Mouse (Mus musculus) splenic B cell, adult 2 months (primary cell): ENCODE measurements around the gene Zfp263.

Experiments
- DNase-seq: peaks from one replicate; pipeline ENCODE4 v3.0.0-alpha.2; 2011; ENCODE audit warnings: low read depth, low spot score
- H3K27me3 ChIP-seq: 2 replicates; pipeline ENCODE4 v1.6.1; 2012; ENCODE audit warnings: mild to moderate bottlenecking, low read length, moderate library complexity, mixed read lengths; ENCODE audit not compliant: control insufficient read depth, poor library complexity, insufficient read depth, severe bottlenecking
- H3K36me3 ChIP-seq: 2 replicates; pipeline ENCODE4 v1.6.1; 2012; ENCODE audit warnings: mild to moderate bottlenecking, low read length, moderate library complexity, mixed read lengths; ENCODE audit not compliant: control insufficient read depth, poor library complexity, insufficient read depth, severe bottlenecking

The Zfp263 gene

GRCm38 (mm10) chr16:3743503-3744185 is at the start of gene Zfp263:
Gene Zfp263 (plus strand): TSS chr16:3744093.
- peak; percentile 99 for DNase-seq

GRCm38 (mm10) chr16:3699281-3699680 is 44.6 kb upstream of the Zfp263 start:
- no peaks in the 10 kb centered on the region for H3K27me3 ChIP-seq
- DNase-seq = peak; percentile 65
- no peaks in the 10 kb centered on the region for H3K36me3 ChIP-seq

More at GRCm38 (mm10) chr16:3743503-3744185, at the start of gene Zfp263:
- Histone ChIP-seq H3K36me3 (peaks cover 11% of the 10 kb centered on the region), H3K27me3 (no peaks in the 10 kb centered on the region)

GRCm38 (mm10) chr16:3700893-3701292 is 43.0 kb upstream of the Zfp263 start:
- Histone ChIP-seq H3K27me3 (no peaks in the 10 kb centered on the region), H3K36me3 (no peaks in the 10 kb centered on the region)
- DNase-seq = no peak

GRCm38 (mm10) chr16:3706680-3707079 is 37.2 kb upstream of the Zfp263 start:
- no peak for DNase-seq
- no peaks in the 10 kb centered on the region for H3K36me3 ChIP-seq
- H3K27me3 ChIP-seq = no peaks in the 10 kb centered on the region

- H3K36me3 ChIP-seq = no peaks in the 10 kb centered on the region
- peak; percentile 7 for DNase-seq
- H3K27me3 ChIP-seq = no peaks in the 10 kb centered on the region
Measured at GRCm38 (mm10) chr16:3714731-3715130, 29.2 kb upstream of the Zfp263 start.

GRCm38 (mm10) chr16:3717980-3718379 is 25.9 kb upstream of the Zfp263 start, which contains the start of gene Mefv:
Gene Mefv (minus strand): TSS chr16:3718097.
- Histone ChIP-seq H3K36me3 (no peaks in the 10 kb centered on the region), H3K27me3 (no peaks in the 10 kb centered on the region)
- DNase-seq = no peak

GRCm38 (mm10) chr16:3723231-3723630 is 20.7 kb upstream of the Zfp263 start:
- no peaks in the 10 kb centered on the region for H3K36me3 ChIP-seq
- no peaks in the 10 kb centered on the region for H3K27me3 ChIP-seq
- peak; percentile 13 for DNase-seq

- Histone ChIP-seq H3K27me3 (no peaks in the 10 kb centered on the region), H3K36me3 (no peaks in the 10 kb centered on the region)
- DNase-seq = no peak
Measured at GRCm38 (mm10) chr16:3727980-3728720, 15.7 kb upstream of the Zfp263 start.

- DNase-seq = peak; percentile 21
- no peaks in the 10 kb centered on the region for H3K36me3 ChIP-seq
- no peaks in the 10 kb centered on the region for H3K27me3 ChIP-seq
Measured at GRCm38 (mm10) chr16:3732612-3733011, 11.3 kb upstream of the Zfp263 start.

- Histone ChIP-seq H3K27me3 (no peaks in the 10 kb centered on the region), H3K36me3 (no peaks in the 10 kb centered on the region)
- no peak for DNase-seq
Measured at GRCm38 (mm10) chr16:3733198-3733732, 10.6 kb upstream of the Zfp263 start.

GRCm38 (mm10) chr16:3742466-3742865 is 1.4 kb upstream of the Zfp263 start:
- 0 out of 2 replicates have a peak, but pooled peaks cover 4% of the 10 kb centered on the region for H3K36me3 ChIP-seq
- DNase-seq = no peak

GRCm38 (mm10) chr16:3744186-3744700 is 350 bp downstream of the Zfp263 start:
- no peaks in the 10 kb centered on the region for H3K27me3 ChIP-seq
- H3K36me3 ChIP-seq = peaks cover 17% of the 10 kb centered on the region
- DNase-seq = no peak

More at GRCm38 (mm10) chr16:3742466-3742865, 1.4 kb upstream of the Zfp263 start:
- no peaks in the 10 kb centered on the region for H3K27me3 ChIP-seq

GRCm38 (mm10) chr16:3745656-3746055 is 1.8 kb downstream of the Zfp263 start:
- Histone ChIP-seq H3K27me3 (no peaks in the 10 kb centered on the region), H3K36me3 (peaks cover 27% of the 10 kb centered on the region)
- DNase-seq = no peak

GRCm38 (mm10) chr16:3748976-3749375 is 5.1 kb downstream of the Zfp263 start:
- H3K27me3 ChIP-seq = no peaks in the 10 kb centered on the region
- H3K36me3 ChIP-seq = peaks cover 29% of the 10 kb centered on the region
- no peak for DNase-seq

GRCm38 (mm10) chr16:3771603-3772002 is 27.7 kb downstream of the Zfp263 start:
- DNase-seq = no peak
- Histone ChIP-seq H3K27me3 (no peaks in the 10 kb centered on the region), H3K36me3 (no peaks in the 10 kb centered on the region)
